In genomic region chr11:34973467-34973921, GRCm38 (mm10) we compare ENCODE assay signal across 12 mouse cellular contexts.
A peak's percentile ranks its signal among the peaks of the same experiment; 100 is the strongest.
DNase-seq lines count a peak whose midpoint lies in the region; ATAC-seq and TF ChIP-seq lines count a peak whose summit lies in the region.
"Had no signal": no experiment of that assay in that cellular context is flagged by ENCODE, and none has a peak within 500 bp of the region (broad histone marks: within the 10 kb centered on the region; RNA-seq: fewer than 3 reads in every experiment).

No protein-coding gene starts in this region.

- no peak overlapping the region for H3K9ac ChIP-seq in liver, embryonic 16.5 days (ENCODE audit: low read depth, low read length)
- no peak overlapping the region for H3K9ac ChIP-seq in liver, embryonic 11.5 days (ENCODE audit: low read depth, low read length)
- no peak overlapping the region for H3K9ac ChIP-seq in stomach, embryonic 16.5 days (ENCODE audit: low read length)
- H3K9ac ChIP-seq: forebrain, embryonic 15.5 days had no signal

- peak overlapping the region; percentile 40; the same call in 1 of the 2 replicates for H3K27ac ChIP-seq in gastrocnemius, adult 2 months
- no peak overlapping the region for H3K27ac ChIP-seq in liver, embryonic 16.5 days (ENCODE audit: low read length)
- H3K27ac ChIP-seq in liver, embryonic 11.5 days (ENCODE audit: low read depth, low read length), result no peak overlapping the region
- no peak overlapping the region for H3K27ac ChIP-seq in stomach, embryonic 16.5 days (ENCODE audit: low read length)
- H3K27ac ChIP-seq: forebrain, embryonic 15.5 days had no signal

- ATAC-seq in liver, embryonic 16.5 days (ENCODE audit: low read depth), result peak; percentile 82
- ATAC-seq in liver, embryonic 11.5 days (replicated peaks; ENCODE audit: low FRiP score), result no peak
- ATAC-seq in stomach, embryonic 16.5 days (ENCODE audit: insufficient read depth, low FRiP score), result peak; percentile 51; the same call in 1 of the 2 replicates
- ATAC-seq: forebrain, embryonic 15.5 days; inflammation-experienced regulatory T-cells, adult 6 months; midbrain, embryonic 16.5 days had no signal

- no peak for TF ChIP-seq CTCF in gastrocnemius, adult 2 months (IDR thresholded peaks at IDR 0.05)

- H3K9me3 ChIP-seq in liver, embryonic 16.5 days (replicated peaks; ENCODE audit: control insufficient read depth, low read length), result no peaks in the 10 kb centered on the region
- no peaks in the 10 kb centered on the region for H3K9me3 ChIP-seq in liver, embryonic 11.5 days (ENCODE audit: control insufficient read depth, low read length)
- no peaks in the 10 kb centered on the region for H3K9me3 ChIP-seq in stomach, embryonic 16.5 days (replicated peaks; ENCODE audit: control insufficient read depth, low read length)
- H3K9me3 ChIP-seq: forebrain, embryonic 15.5 days had no signal

- WGBS in liver, embryonic 16.5 days (ENCODE audit: insufficient replicate concordance), result 25% methylated on average over 1 of the region's 1 CpGs
- 48% methylated on average over 1 of the region's 1 CpGs for WGBS in liver, embryonic 11.5 days
- WGBS in stomach, embryonic 16.5 days, result 28% methylated on average over 1 of the region's 1 CpGs

- no peaks in the 10 kb centered on the region for H3K27me3 ChIP-seq in liver, embryonic 16.5 days (ENCODE audit: control insufficient read depth, insufficient read depth, low read depth, low read length)
- H3K27me3 ChIP-seq in liver, embryonic 11.5 days (replicated peaks; ENCODE audit: control insufficient read depth, insufficient read depth, low read length), result no peaks in the 10 kb centered on the region
- no peaks in the 10 kb centered on the region for H3K27me3 ChIP-seq in stomach, embryonic 16.5 days (ENCODE audit: control insufficient read depth, insufficient read depth, low read length)
- H3K27me3 ChIP-seq: forebrain, embryonic 15.5 days had no signal

- peak; percentile 44 for DNase-seq in gastrocnemius, adult 2 months
- DNase-seq in gastrocnemius, postnatal 36 days, result no peak
- no peak for DNase-seq in liver, embryonic 11.5 days (ENCODE audit: low spot score)
- DNase-seq in heart, postnatal 14 days, result peak; percentile 22 to 25
- no peak for DNase-seq in right cerebral cortex, postnatal 10 days (ENCODE audit: low spot score in 2 of 2)
- no peak for DNase-seq in urinary bladder, postnatal 36 days (ENCODE audit: low spot score in 2 of 2)
- DNase-seq: cerebellum, postnatal 36 days had no signal

- no peak overlapping the region for H3K4me2 ChIP-seq in liver, embryonic 16.5 days (ENCODE audit: low read depth, low read length)
- no peak overlapping the region for H3K4me2 ChIP-seq in liver, embryonic 11.5 days
- H3K4me2 ChIP-seq in stomach, embryonic 16.5 days (ENCODE audit: low read depth, low read length), result no peak overlapping the region
- H3K4me2 ChIP-seq: forebrain, embryonic 15.5 days had no signal

- H3K36me3 ChIP-seq in liver, embryonic 16.5 days (ENCODE audit: control insufficient read depth, insufficient read depth), result no peaks in the 10 kb centered on the region
- no peaks in the 10 kb centered on the region for H3K36me3 ChIP-seq in liver, embryonic 11.5 days (ENCODE audit: control insufficient read depth, insufficient read depth, low read length)
- H3K36me3 ChIP-seq in stomach, embryonic 16.5 days (ENCODE audit: control insufficient read depth, insufficient read depth, low read length), result no peaks in the 10 kb centered on the region
- H3K36me3 ChIP-seq: forebrain, embryonic 15.5 days had no signal

- intact Hi-C loops in gastrocnemius, adult 2 months (cut with DNase I), result no loop called here
- intact Hi-C loops in gastrocnemius, postnatal 36 days (cut with DNase I), result no loop called here
- intact Hi-C loops in heart, postnatal 14 days (cut with DNase I), result no loop called here

- H3K4me1 ChIP-seq in liver, embryonic 16.5 days (ENCODE audit: control insufficient read depth, low read depth, low read length), result no peaks in the 10 kb centered on the region
- no peaks in the 10 kb centered on the region for H3K4me1 ChIP-seq in liver, embryonic 11.5 days (replicated peaks; ENCODE audit: control insufficient read depth, insufficient read depth, low read length)
- H3K4me1 ChIP-seq in stomach, embryonic 16.5 days (ENCODE audit: control insufficient read depth, insufficient read depth, low read length), result peaks cover 21% of the 10 kb centered on the region
- H3K4me1 ChIP-seq: forebrain, embryonic 15.5 days had no signal

- no peak overlapping the region for H3K4me3 ChIP-seq in gastrocnemius, adult 2 months
- no peak overlapping the region for H3K4me3 ChIP-seq in liver, embryonic 16.5 days (ENCODE audit: low read depth, low read length)
- no peak overlapping the region for H3K4me3 ChIP-seq in liver, embryonic 11.5 days (ENCODE audit: low read depth, low read length)
- no peak overlapping the region for H3K4me3 ChIP-seq in stomach, embryonic 16.5 days (replicated peaks; ENCODE audit: low read length)
- H3K4me3 ChIP-seq: forebrain, embryonic 15.5 days had no signal

Comparison
In these comparisons a context has a peak if more than half of its experiments do, and no peak if none do; other contexts are left out.
1. DNase-seq: peak in gastrocnemius, adult 2 months (single experiment) and heart, postnatal 14 days (2 of 2); none in gastrocnemius, postnatal 36 days (0 of 2), liver, embryonic 11.5 days (single experiment), right cerebral cortex, postnatal 10 days (0 of 2) and urinary bladder, postnatal 36 days (0 of 2).